Mouse (Mus musculus) testis, adult 2 months (tissue): Measurements from ENCODE around the gene Ifi27l2b.
"Not testable (repeated sequence)": the region's sequence is repeated elsewhere in the genome, so short reads cannot be mapped to it uniquely, and the experiment has no call there.

ENCODE experiments used
- CTCF ChIP-seq: fragments of 200-500 bp; IDR thresholded peaks from 2 replicates; pipeline ENCODE4 v1.5.1; 2012; ENCODE audit warnings: low read depth, mild to moderate bottlenecking, inconsistent platforms, low read length, moderate library complexity; ENCODE audit not compliant: control insufficient read depth, insufficient read depth, insufficient replicate concordance
- POLR2A ChIP-seq: fragments of 200-500 bp; IDR thresholded peaks from 2 replicates; pipeline ENCODE4 v1.6.1; 2012; ENCODE audit warnings: low read depth, mild to moderate bottlenecking, inconsistent platforms, low read length, moderate library complexity; ENCODE audit not compliant: control insufficient read depth

DNA sequence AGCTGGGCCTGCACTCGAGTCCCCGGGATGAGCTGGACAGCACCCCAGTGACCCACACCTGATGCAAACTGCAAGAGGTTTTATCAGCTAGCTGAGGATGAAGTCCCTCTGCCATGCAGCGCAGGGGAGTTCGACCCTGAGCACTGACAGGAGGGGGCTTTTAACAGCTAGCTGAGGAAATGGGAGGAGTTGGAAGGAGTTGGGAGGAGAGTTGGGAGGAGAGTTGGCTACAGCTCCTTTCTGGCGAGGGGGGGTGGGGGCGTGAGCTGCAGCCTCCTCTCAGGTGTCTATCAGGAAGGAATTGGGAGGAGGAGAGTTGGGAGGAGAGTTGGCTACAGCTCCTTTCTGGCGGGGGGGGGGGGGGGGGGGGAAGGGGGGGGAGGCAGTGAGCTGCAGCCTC lies 12.8 kb downstream of the Ifi27l2b start:
- not testable (repeated sequence) for TF ChIP-seq CTCF, POLR2A
